Mouse (Mus musculus) neural tube, embryonic 13.5 days (tissue): ENCODE measurements around the gene Rab4a. TPM values are rescaled to one million over a fixed set of nuclear protein-coding genes. Genes with fewer than 3 reads are reported as not detected.

ENCODE experiments used
- ATAC-seq: fragments of 200-750 bp; cut with Nextera tagmentation; 2 replicates; pipeline ENCODE4 v1.8.0; 2017; ENCODE audit warnings: low read depth, mild to moderate bottlenecking, moderate TSS enrichment, moderate library complexity
- H3K27ac ChIP-seq: fragments of 300-500 bp; sonication (generic); replicated peaks from 2 replicates; pipeline ENCODE4 v1.5.1; 2015; ENCODE audit warnings: moderate library complexity, mild to moderate bottlenecking, inconsistent platforms
- H3K27me3 ChIP-seq: fragments of 300-500 bp; sonication (generic); 2 replicates; pipeline ENCODE4 v1.6.1; 2015; ENCODE audit warnings: mild to moderate bottlenecking, inconsistent platforms
- H3K36me3 ChIP-seq: fragments of 300-500 bp; sonication (generic); 2 replicates; pipeline ENCODE4 v1.6.1; 2015; ENCODE audit warnings: mild to moderate bottlenecking, inconsistent platforms
- H3K4me1 ChIP-seq: fragments of 300-500 bp; sonication (generic); replicated peaks from 2 replicates; pipeline ENCODE4 v1.6.1; 2015; ENCODE audit warnings: inconsistent platforms
- H3K4me2 ChIP-seq: fragments of 300-500 bp; sonication (generic); 2 replicates; pipeline ENCODE4 v1.6.1; 2015; ENCODE audit warnings: inconsistent platforms, mild to moderate bottlenecking, moderate library complexity
- H3K4me3 ChIP-seq: fragments of 300-500 bp; sonication (generic); 2 replicates; pipeline ENCODE4 v1.5.1; 2015; ENCODE audit warnings: mild to moderate bottlenecking, inconsistent platforms
- H3K9ac ChIP-seq: fragments of 300-500 bp; sonication (generic); 2 replicates; pipeline ENCODE4 v1.6.1; 2015; ENCODE audit warnings: moderate library complexity, mild to moderate bottlenecking, inconsistent platforms
- H3K9me3 ChIP-seq: fragments of 300-500 bp; sonication (generic); 2 replicates; pipeline ENCODE4 v1.6.1; 2016; ENCODE audit warnings: inconsistent platforms
- WGBS: fragments of 180-500 bp; shearing (Covaris S2); methylation state at CpG from one replicate; pipeline ENCODE4 v1.1.7; 2015; 5-methylcytosine and 5-hydroxymethylcytosine counted together
- polyA plus RNA-seq: library from polyadenylated mRNA; unstranded; fragments of >200 nt; fragmentation: Nextera tagmentation; extraction: Ambion mirVana; gene quantifications from 2 replicates; pipeline ENCODE4 v1.2.1, GENCODE M21; 2015

The Rab4a gene
- polyA plus RNA-seq, 1 experiment from 2014 or later = 89.6 TPM

- H3K27ac ChIP-seq = peak overlapping the region; percentile 90; the same call in 1 of the 2 replicates
- peaks cover 31% of the 10 kb centered on the region for H3K27me3 ChIP-seq
- peak overlapping the region; percentile 89 for H3K4me2 ChIP-seq
- no peaks in the 10 kb centered on the region for H3K36me3 ChIP-seq
- peaks cover 12% of the 10 kb centered on the region for H3K4me1 ChIP-seq
- H3K4me3 ChIP-seq = peak overlapping the region; percentile 88
- WGBS = under 1% methylated on average over 17 of the region's 17 CpGs
- peak overlapping the region; percentile 88 for H3K9ac ChIP-seq
- peak; percentile 16 for ATAC-seq
- no peaks in the 10 kb centered on the region for H3K9me3 ChIP-seq
Measured at GRCm38 (mm10) chr8:123858574-123858940, 52.8 kb downstream of the Rab4a start.

GRCm38 (mm10) chr8:123858941-123859647, 53.3 kb downstream of the Rab4a start:
- WGBS = under 1% methylated on average over 78 of the region's 79 CpGs
- H3K4me1 ChIP-seq = peaks cover 15% of the 10 kb centered on the region
- ATAC-seq = peak; percentile 95

GRCm38 (mm10) chr8:123859648-123860259, 54.0 kb downstream of the Rab4a start, which contains the start of gene Ccsap:
Ccsap (minus strand) TSS chr8:123860209.
- WGBS = 2% methylated on average over 48 of the region's 48 CpGs
- peak within 1 kb of the TSS; percentile 88 for H3K9ac ChIP-seq
- peaks cover 17% of the 10 kb centered on the region for H3K4me1 ChIP-seq
- peak within 1 kb of the TSS; percentile 90 for H3K27ac ChIP-seq
- peak; percentile 80; the same call in 1 of the 2 replicates for ATAC-seq
- H3K4me3 ChIP-seq = peak within 1 kb of the TSS; percentile 88
- H3K27me3 ChIP-seq = peaks cover 41% of the 10 kb centered on the region
- no peaks in the 10 kb centered on the region for H3K9me3 ChIP-seq
- H3K36me3 ChIP-seq = no peaks in the 10 kb centered on the region
- peak within 1 kb of the TSS; percentile 89 for H3K4me2 ChIP-seq

More at GRCm38 (mm10) chr8:123858941-123859647, 53.3 kb downstream of the Rab4a start:
- H3K27ac ChIP-seq = peak overlapping the region; percentile 90
- H3K9me3 ChIP-seq = no peaks in the 10 kb centered on the region
- H3K36me3 ChIP-seq = no peaks in the 10 kb centered on the region
- peak overlapping the region; percentile 89 for H3K4me2 ChIP-seq
- H3K4me3 ChIP-seq = peak overlapping the region; percentile 88
- peak overlapping the region; percentile 88 for H3K9ac ChIP-seq
- H3K27me3 ChIP-seq = peaks cover 36% of the 10 kb centered on the region

- no peak for ATAC-seq
- H3K27ac ChIP-seq = 0 out of 2 replicates have a peak overlapping the region, but pooled peaks have one; percentile 90
- H3K4me1 ChIP-seq = peaks cover 17% of the 10 kb centered on the region
- peaks cover 44% of the 10 kb centered on the region for H3K27me3 ChIP-seq
- 77% methylated on average over 4 of the region's 4 CpGs for WGBS
- H3K4me3 ChIP-seq = peak overlapping the region; percentile 88
- H3K9ac ChIP-seq = peak overlapping the region; percentile 88; the same call in 1 of the 2 replicates
- H3K9me3 ChIP-seq = no peaks in the 10 kb centered on the region
- H3K4me2 ChIP-seq = peak overlapping the region; percentile 89
- no peaks in the 10 kb centered on the region for H3K36me3 ChIP-seq
Measured at GRCm38 (mm10) chr8:123860386-123860785, 54.6 kb downstream of the Rab4a start.

GRCm38 (mm10) chr8:123865786-123866185, 60.0 kb downstream of the Rab4a start:
- Histone ChIP-seq H3K9me3 (no peaks in the 10 kb centered on the region), H3K27me3 (peaks cover 37% of the 10 kb centered on the region), H3K4me1 (peaks cover 5% of the 10 kb centered on the region; the same call in 1 of the 2 replicates), H3K36me3 (no peaks in the 10 kb centered on the region), H3K4me2 (no peak overlapping the region), H3K4me3 (no peak overlapping the region), H3K27ac (no peak overlapping the region), H3K9ac (no peak overlapping the region)
- ATAC-seq = no peak
- WGBS = 85% methylated on average over 7 of the region's 7 CpGs

GRCm38 (mm10) chr8:123866971-123867370, 61.2 kb downstream of the Rab4a start:
- Histone ChIP-seq H3K9me3 (no peaks in the 10 kb centered on the region), H3K4me3 (no peak overlapping the region), H3K4me2 (no peak overlapping the region), H3K27me3 (peaks cover 28% of the 10 kb centered on the region), H3K36me3 (no peaks in the 10 kb centered on the region), H3K27ac (no peak overlapping the region), H3K4me1 (peaks cover 5% of the 10 kb centered on the region; the same call in 1 of the 2 replicates), H3K9ac (no peak overlapping the region)
- no peak for ATAC-seq
- 37% methylated on average over 5 of the region's 5 CpGs for WGBS

- ATAC-seq = no peak
- 74% methylated on average over 9 of the region's 9 CpGs for WGBS
- no peak overlapping the region for H3K27ac ChIP-seq
- H3K36me3 ChIP-seq = no peaks in the 10 kb centered on the region
- no peak overlapping the region for H3K9ac ChIP-seq
- H3K4me3 ChIP-seq = no peak overlapping the region
- no peak overlapping the region for H3K4me2 ChIP-seq
- H3K9me3 ChIP-seq = no peaks in the 10 kb centered on the region
- no peaks in the 10 kb centered on the region for H3K27me3 ChIP-seq
- H3K4me1 ChIP-seq = no peaks in the 10 kb centered on the region
Measured at GRCm38 (mm10) chr8:123872048-123872447, 66.3 kb downstream of the Rab4a start.

- H3K9me3 ChIP-seq = no peaks in the 10 kb centered on the region
- no peaks in the 10 kb centered on the region for H3K36me3 ChIP-seq
- 0 out of 2 replicates have a peak, but pooled peaks cover 1% of the 10 kb centered on the region for H3K4me1 ChIP-seq
- no peak overlapping the region for H3K4me2 ChIP-seq
- no peak overlapping the region for H3K9ac ChIP-seq
- 86% methylated on average over 6 of the region's 6 CpGs for WGBS
- H3K27me3 ChIP-seq = no peaks in the 10 kb centered on the region
- no peak overlapping the region for H3K27ac ChIP-seq
- H3K4me3 ChIP-seq = no peak overlapping the region
- no peak for ATAC-seq
Measured at GRCm38 (mm10) chr8:123873364-123873763, 67.6 kb downstream of the Rab4a start.

GRCm38 (mm10) chr8:123874324-123874723, 68.5 kb downstream of the Rab4a start:
- no peak overlapping the region for H3K4me3 ChIP-seq
- H3K4me1 ChIP-seq = 0 out of 2 replicates have a peak, but pooled peaks cover 5% of the 10 kb centered on the region
- no peak overlapping the region for H3K27ac ChIP-seq
- 80% methylated on average over 11 of the region's 11 CpGs for WGBS
- no peak overlapping the region for H3K9ac ChIP-seq
- no peaks in the 10 kb centered on the region for H3K36me3 ChIP-seq
- no peaks in the 10 kb centered on the region for H3K27me3 ChIP-seq
- H3K9me3 ChIP-seq = no peaks in the 10 kb centered on the region
- ATAC-seq = no peak
- H3K4me2 ChIP-seq = no peak overlapping the region

- H3K4me2 ChIP-seq = no peak overlapping the region
- 67% methylated on average over 2 of the region's 2 CpGs for WGBS
- no peak overlapping the region for H3K4me3 ChIP-seq
- no peaks in the 10 kb centered on the region for H3K9me3 ChIP-seq
- no peak overlapping the region for H3K27ac ChIP-seq
- no peak overlapping the region for H3K9ac ChIP-seq
- H3K4me1 ChIP-seq = 0 out of 2 replicates have a peak, but pooled peaks cover 10% of the 10 kb centered on the region
- no peak for ATAC-seq
- no peaks in the 10 kb centered on the region for H3K27me3 ChIP-seq
- no peaks in the 10 kb centered on the region for H3K36me3 ChIP-seq
Measured at GRCm38 (mm10) chr8:123877865-123878264, 72.1 kb downstream of the Rab4a start.

- Histone ChIP-seq H3K36me3 (no peaks in the 10 kb centered on the region), H3K9ac (no peak overlapping the region), H3K9me3 (no peaks in the 10 kb centered on the region), H3K27ac (no peak overlapping the region), H3K4me2 (no peak overlapping the region), H3K27me3 (peaks cover 15% of the 10 kb centered on the region), H3K4me3 (no peak overlapping the region), H3K4me1 (peaks cover 26% of the 10 kb centered on the region)
- ATAC-seq = no peak
- WGBS = 65% methylated on average over 10 of the region's 10 CpGs
Measured at GRCm38 (mm10) chr8:123880271-123880670, 74.5 kb downstream of the Rab4a start.

GRCm38 (mm10) chr8:123880821-123881350, 75.1 kb downstream of the Rab4a start:
- Histone ChIP-seq H3K4me1 (peaks cover 26% of the 10 kb centered on the region), H3K4me2 (no peak overlapping the region), H3K36me3 (no peaks in the 10 kb centered on the region), H3K4me3 (no peak overlapping the region), H3K27me3 (peaks cover 18% of the 10 kb centered on the region), H3K27ac (no peak overlapping the region), H3K9ac (no peak overlapping the region), H3K9me3 (no peaks in the 10 kb centered on the region)
- no peak for ATAC-seq
- 53% methylated on average over 4 of the region's 4 CpGs for WGBS
